Mouse (Mus musculus): Measurements from ENCODE around the gene Celf5. TPM values are rescaled to one million over a fixed set of nuclear protein-coding genes. Genes with fewer than 3 reads are reported as not detected.

Gene Celf5
- polyA plus RNA-seq, 1 experiment = 309 TPM

DNA sequence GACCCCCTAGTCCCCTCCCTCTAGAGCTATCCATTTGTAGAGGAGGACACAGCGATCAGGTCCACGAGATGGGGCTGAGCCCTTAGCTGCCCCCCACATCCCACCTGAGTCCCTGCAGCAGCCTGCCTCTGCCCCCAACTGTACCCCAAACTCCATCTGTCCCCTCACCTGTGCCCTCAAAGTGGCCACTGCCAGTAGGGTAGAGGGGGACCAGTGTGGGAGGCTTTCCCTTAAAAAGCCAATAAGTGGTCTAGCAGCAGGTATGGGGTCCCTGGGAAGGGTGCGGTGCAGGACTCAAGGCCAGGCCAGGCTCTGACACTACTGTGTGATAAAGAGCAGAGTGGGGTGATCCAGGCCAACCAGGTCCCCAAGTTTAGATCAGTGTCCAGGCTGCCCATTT lies 55.2 kb downstream of the Celf5 start:
- peaks cover 7% of the 10 kb centered on the region; the same call in 1 of the 2 replicates for H3K4me1 ChIP-seq (ENCODE audit: control insufficient read depth, insufficient read depth, low read length)
- H3K27ac ChIP-seq (ENCODE audit: insufficient read depth, low read length) = peak overlapping the region; percentile 74; the same call in 1 of the 2 replicates
- H3K4me3 ChIP-seq (ENCODE audit: insufficient read depth, low read length) = peak overlapping the region; percentile 80
- TF ChIP-seq CTCF (IDR thresholded peaks at IDR 0.05; ENCODE audit: extremely low read depth, insufficient read depth, low read length) (no peak), POLR2A (IDR thresholded peaks at IDR 0.05; ENCODE audit: extremely low read depth, insufficient read depth, low read length) (no peak)

DNA sequence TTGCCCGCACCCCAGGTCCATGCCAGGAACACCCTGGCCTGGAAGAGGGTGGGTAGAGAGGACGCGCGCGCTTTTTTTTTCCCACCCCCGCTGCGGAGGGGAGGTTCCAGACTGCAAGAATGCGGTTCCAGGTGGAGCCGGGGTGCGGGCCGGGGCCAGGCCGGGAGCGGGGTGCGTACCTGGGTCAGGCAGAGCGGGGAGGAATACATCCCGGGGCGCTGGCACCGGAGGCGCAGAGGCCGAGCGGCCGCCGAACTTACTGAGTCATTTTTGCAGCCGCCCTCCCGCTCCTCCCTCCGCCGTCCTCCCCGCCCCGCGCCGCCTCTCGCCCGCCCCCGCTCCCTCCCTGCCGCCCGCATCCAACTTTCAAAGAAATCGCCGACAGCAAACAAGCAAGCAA lies 55.6 kb downstream of the Celf5 start:
- TF ChIP-seq POLR2A (IDR thresholded peaks at IDR 0.05; ENCODE audit: extremely low read depth, insufficient read depth, low read length) (no peak), CTCF (IDR thresholded peaks at IDR 0.05; ENCODE audit: extremely low read depth, insufficient read depth, low read length) (no peak)
- H3K4me1 ChIP-seq (ENCODE audit: control insufficient read depth, insufficient read depth, low read length) = peaks cover 7% of the 10 kb centered on the region; the same call in 1 of the 2 replicates
- H3K27ac ChIP-seq (ENCODE audit: insufficient read depth, low read length) = peak overlapping the region; percentile 85
- peak overlapping the region; percentile 80 for H3K4me3 ChIP-seq (ENCODE audit: insufficient read depth, low read length)

DNA sequence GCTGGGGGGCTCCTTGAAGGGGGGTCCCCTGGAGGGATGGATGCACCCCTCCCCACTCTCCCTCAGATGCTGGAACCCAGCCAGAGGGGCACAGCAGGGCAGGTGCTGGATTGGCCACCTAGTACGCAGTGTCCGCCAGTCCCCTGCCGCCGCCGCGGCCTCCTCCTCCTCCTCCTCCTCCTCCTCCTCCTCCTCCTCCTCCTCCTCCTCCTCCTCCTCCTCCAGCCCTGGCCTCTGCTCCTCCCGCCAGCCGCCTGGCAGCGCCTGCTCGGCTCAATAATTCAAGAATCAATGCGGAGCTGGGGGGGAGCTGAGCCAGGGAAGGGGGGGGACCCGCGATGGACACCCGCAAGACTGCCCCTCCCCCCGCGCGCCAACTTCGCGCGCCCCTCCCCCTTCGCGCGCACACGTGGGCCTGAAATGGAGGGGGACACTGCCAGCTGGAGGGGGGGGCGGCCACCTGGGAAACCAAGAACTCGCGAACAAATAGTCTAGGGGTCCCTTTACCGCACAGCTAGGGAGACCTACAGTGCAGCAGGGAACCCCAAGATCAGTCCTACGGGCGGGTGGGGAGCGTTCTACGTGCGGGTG lies 56.3 kb downstream of the Celf5 start:
- peak overlapping the region; percentile 85; the same call in 1 of the 2 replicates for H3K27ac ChIP-seq (ENCODE audit: insufficient read depth, low read length)
- TF ChIP-seq CTCF (IDR thresholded peaks at IDR 0.05; ENCODE audit: extremely low read depth, insufficient read depth, low read length) (no peak), POLR2A (IDR thresholded peaks at IDR 0.05; ENCODE audit: extremely low read depth, insufficient read depth, low read length) (no peak)
- H3K4me1 ChIP-seq (ENCODE audit: control insufficient read depth, insufficient read depth, low read length) = peaks cover 7% of the 10 kb centered on the region; the same call in 1 of the 2 replicates
- peak overlapping the region; percentile 80 for H3K4me3 ChIP-seq (ENCODE audit: insufficient read depth, low read length)

DNA sequence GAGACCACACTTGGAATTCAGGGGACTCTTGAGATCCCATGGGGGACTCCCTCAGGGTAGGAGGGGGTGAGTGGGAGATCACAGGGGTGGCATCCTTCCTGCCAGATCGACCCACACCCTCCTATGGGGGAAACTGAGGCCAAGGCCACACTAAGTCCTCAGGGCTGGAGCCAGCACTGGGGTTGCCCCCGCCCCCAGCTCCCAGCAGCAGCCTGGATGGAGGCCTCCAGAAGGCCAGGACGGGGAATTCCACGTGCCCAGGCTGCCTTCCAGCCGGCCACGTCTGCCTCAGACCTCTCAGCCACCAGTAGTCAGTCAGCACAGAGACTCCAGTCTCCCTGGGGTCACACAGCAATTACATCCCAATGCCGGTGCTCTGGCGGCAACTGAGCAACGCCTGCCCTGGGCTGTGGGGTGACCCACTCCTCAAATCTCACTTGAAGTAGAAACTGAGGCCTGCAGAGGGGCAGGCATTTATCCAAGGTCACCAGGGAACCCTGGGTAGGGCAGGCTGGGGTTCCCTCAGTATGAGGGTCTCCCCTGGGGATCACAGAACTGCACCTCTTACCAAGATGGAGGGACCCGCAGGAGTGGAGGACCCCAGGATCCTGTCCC lies 57.2 kb downstream of the Celf5 start:
- Histone ChIP-seq H3K4me1 (ENCODE audit: control insufficient read depth, insufficient read depth, low read length) (peaks cover 7% of the 10 kb centered on the region; the same call in 1 of the 2 replicates), H3K4me3 (ENCODE audit: insufficient read depth, low read length) (peak overlapping the region; percentile 80; the same call in 1 of the 2 replicates), H3K27ac (ENCODE audit: insufficient read depth, low read length) (no peak overlapping the region)
- no peak for TF ChIP-seq CTCF (IDR thresholded peaks at IDR 0.05; ENCODE audit: extremely low read depth, insufficient read depth, low read length)

DNA sequence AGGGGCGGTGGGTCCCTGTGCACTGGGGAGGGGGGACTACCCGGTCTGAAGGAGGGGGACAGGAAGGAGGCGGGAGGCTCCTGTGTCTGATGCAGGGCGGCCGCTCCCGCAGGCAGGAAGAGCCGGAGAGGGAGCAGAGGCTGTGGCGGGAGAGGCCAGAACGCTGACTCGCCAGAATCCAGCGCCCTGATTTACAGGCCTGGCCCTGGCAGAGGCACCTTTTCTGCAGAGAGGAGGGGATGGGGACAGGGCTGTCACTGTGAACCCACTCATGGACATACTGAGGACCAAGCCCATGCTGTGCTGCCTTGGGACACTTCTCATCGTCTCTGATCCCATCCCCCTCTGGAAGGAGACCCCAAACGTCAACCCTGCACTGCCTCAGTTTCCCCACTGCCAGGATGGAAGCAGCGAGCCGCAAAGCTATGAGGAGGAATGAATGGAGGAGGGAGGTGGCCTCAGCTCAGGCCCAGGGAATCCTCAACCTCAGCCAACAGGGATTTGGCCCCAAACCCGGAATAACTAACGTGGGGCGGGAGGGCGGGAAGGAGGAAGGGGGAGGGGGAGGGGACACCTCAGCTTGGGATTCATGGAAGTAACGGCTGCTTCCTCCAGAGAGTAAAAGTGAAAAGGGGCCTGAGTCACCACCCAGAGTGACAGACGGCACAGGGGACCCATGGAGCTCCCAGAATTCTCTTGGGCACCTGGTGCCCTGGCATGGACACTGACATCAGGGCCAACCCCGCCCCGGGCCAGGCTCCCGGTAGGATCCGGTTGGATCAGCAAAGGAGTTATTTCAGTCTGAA lies 58.1 kb downstream of the Celf5 start:
- TF ChIP-seq POLR2A (IDR thresholded peaks at IDR 0.05; ENCODE audit: extremely low read depth, insufficient read depth, low read length) (no peak), CTCF (IDR thresholded peaks at IDR 0.05; ENCODE audit: extremely low read depth, insufficient read depth, low read length) (no peak)
- Histone ChIP-seq H3K27ac (ENCODE audit: insufficient read depth, low read length) (0 out of 2 replicates have a peak overlapping the region, but pooled peaks have one; percentile 55), H3K4me3 (ENCODE audit: insufficient read depth, low read length) (peak overlapping the region; percentile 80), H3K4me1 (ENCODE audit: control insufficient read depth, insufficient read depth, low read length) (peaks cover 7% of the 10 kb centered on the region; the same call in 1 of the 2 replicates)

DNA sequence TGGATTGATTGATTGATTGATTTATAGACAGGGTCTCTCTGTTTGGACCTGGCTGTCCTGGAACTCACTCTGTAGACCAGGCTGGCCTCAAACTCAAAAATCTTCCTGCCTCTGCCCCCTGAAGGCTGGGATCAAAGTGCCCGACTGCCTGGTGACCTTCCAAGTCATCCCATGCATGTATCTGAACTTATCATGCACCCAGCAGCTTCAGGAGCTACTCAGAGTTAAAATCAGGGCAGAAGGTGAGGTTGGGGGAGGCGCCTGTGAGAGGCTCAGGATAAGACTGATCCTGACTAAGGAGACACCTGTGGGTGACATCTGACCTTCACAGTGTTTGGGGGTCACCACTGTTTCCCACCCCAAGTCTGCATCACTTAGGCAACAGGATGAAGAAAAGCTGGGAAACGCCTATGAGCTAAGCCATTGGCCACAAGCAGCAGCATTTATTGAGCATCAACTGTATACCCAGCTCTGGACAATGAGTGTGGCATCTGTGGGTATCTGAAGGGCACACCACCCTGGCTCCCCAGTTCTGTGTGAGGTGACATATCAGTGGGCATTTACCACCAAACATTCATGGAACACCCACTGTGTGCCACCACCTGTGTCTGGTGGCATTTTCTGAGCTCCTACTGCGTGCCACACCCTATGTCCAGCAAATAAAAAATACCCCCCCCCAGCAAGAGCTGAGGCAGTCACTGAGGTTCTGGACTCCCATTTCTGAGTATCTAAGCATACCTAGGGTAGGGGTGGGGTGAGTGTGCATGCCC lies 58.8 kb downstream of the Celf5 start:
- TF ChIP-seq CTCF (IDR thresholded peaks at IDR 0.05; ENCODE audit: extremely low read depth, insufficient read depth, low read length) (no peak), POLR2A (IDR thresholded peaks at IDR 0.05; ENCODE audit: extremely low read depth, insufficient read depth, low read length) (no peak)
- Histone ChIP-seq H3K27ac (ENCODE audit: insufficient read depth, low read length) (no peak overlapping the region), H3K4me3 (ENCODE audit: insufficient read depth, low read length) (no peak overlapping the region), H3K4me1 (ENCODE audit: control insufficient read depth, insufficient read depth, low read length) (peaks cover 8% of the 10 kb centered on the region; the same call in 1 of the 2 replicates)

DNA sequence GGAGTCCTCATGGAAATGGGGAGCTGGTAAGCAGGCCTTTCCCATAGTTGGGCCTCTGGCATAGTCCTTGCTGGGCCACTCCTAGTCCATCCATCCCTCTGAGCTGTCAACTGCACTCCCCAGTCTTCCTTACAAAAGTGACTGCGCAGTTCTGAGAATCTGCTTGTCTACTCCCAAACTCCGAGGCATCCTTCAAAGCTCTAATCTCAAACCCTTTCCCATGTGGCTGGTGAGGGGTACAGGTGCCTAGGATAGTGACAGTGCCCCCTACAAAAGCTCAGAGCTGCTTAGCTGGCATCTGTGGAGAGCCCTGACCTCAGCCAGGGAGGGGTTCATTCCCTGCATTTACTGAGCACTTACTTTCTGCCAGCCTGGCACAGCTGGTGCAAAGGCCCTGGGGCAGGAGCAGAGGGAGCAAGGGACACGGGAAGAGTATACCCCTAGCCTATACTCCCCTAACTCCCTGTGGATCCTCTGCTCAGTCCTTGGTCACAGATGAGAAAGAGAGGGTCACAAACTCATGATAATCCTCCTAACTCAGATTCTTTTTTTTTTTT lies 59.8 kb downstream of the Celf5 start:
- Histone ChIP-seq H3K4me3 (ENCODE audit: insufficient read depth, low read length) (no peak overlapping the region), H3K27ac (ENCODE audit: insufficient read depth, low read length) (no peak overlapping the region), H3K4me1 (ENCODE audit: control insufficient read depth, insufficient read depth, low read length) (peaks cover 9% of the 10 kb centered on the region; the same call in 1 of the 2 replicates)
- TF ChIP-seq CTCF (IDR thresholded peaks at IDR 0.05; ENCODE audit: extremely low read depth, insufficient read depth, low read length) = no peak
- no peak for TF ChIP-seq POLR2A (IDR thresholded peaks at IDR 0.05; ENCODE audit: extremely low read depth, insufficient read depth, low read length)

DNA sequence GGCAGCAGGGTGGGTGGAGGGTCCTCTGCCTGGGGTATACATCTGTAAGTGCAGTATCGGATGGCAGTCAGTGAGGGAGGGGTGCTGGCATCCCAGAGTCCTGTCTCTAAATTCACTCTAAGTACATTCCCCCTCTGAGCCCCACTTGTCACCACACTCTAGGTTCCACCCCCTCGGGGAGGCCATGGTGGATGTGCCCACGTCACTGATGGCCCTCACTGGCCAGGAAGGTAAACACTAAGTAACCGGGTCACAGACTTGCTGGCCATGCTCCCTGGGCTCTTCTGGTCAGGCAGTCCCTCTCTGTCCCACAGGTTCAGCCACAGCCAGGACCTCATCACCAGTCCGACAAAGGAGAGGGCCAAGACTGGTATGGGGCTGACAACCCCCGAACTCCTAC lies 60.3 kb downstream of the Celf5 start:
- Histone ChIP-seq H3K4me3 (ENCODE audit: insufficient read depth, low read length) (no peak overlapping the region), H3K27ac (ENCODE audit: insufficient read depth, low read length) (no peak overlapping the region), H3K4me1 (ENCODE audit: control insufficient read depth, insufficient read depth, low read length) (peaks cover 7% of the 10 kb centered on the region; the same call in 1 of the 2 replicates)
- no peak for TF ChIP-seq CTCF (IDR thresholded peaks at IDR 0.05; ENCODE audit: extremely low read depth, insufficient read depth, low read length)
- TF ChIP-seq POLR2A (IDR thresholded peaks at IDR 0.05; ENCODE audit: extremely low read depth, insufficient read depth, low read length) = no peak

DNA sequence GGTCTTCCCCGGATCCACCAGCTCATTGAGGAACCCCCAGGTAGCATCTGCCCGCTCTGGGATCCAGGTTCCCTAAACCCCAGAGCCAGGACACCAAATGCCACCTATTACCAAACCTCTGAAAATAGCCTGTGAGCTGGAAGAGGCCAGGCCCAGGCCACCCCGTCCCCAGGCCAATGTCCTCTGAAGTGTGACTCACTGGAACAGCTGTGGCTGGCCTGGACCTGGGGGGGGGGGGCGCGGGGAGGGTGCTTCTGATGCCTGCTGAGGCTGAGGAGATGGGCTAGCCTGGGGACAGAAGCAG lies 60.8 kb downstream of the Celf5 start:
- H3K4me3 ChIP-seq (ENCODE audit: insufficient read depth, low read length) = no peak overlapping the region
- TF ChIP-seq POLR2A (IDR thresholded peaks at IDR 0.05; ENCODE audit: extremely low read depth, insufficient read depth, low read length) (no peak), CTCF (IDR thresholded peaks at IDR 0.05; ENCODE audit: extremely low read depth, insufficient read depth, low read length) (no peak)
- peaks cover 7% of the 10 kb centered on the region; the same call in 1 of the 2 replicates for H3K4me1 ChIP-seq (ENCODE audit: control insufficient read depth, insufficient read depth, low read length)
- H3K27ac ChIP-seq (ENCODE audit: insufficient read depth, low read length) = no peak overlapping the region

Measured in cortical plate, adult 2 months (tissue).